Mouse (Mus musculus) WW6 (cell line): ENCODE results near the gene Fgfr2.
A peak's percentile ranks its signal among the peaks of the same experiment; 100 is the strongest.

Source experiments
- DNase-seq: peaks from one replicate; pipeline ENCODE4 v3.0.0-alpha.2; 2013; ENCODE audit warnings: low read depth, low spot score

Gene Fgfr2

GRCm38 (mm10) chr7:131556541-131557271, 1566.4 kb downstream of the Fgfr2 start:
- DNase-seq = no peak

- DNase-seq = no peak
These were observed 1567.0 kb downstream of the Fgfr2 start for GRCm38 (mm10) chr7:131556116-131556515.

- no peak for DNase-seq
These were observed 1567.7 kb downstream of the Fgfr2 start for GRCm38 (mm10) chr7:131555301-131556081.

GRCm38 (mm10) chr7:131554341-131555180, 1568.6 kb downstream of the Fgfr2 start:
- DNase-seq = no peak

- peak; percentile 49 for DNase-seq
These were observed 1569.4 kb downstream of the Fgfr2 start for GRCm38 (mm10) chr7:131553771-131554175.

- DNase-seq = no peak
These were observed 1570.4 kb downstream of the Fgfr2 start for GRCm38 (mm10) chr7:131552781-131553180.

GRCm38 (mm10) chr7:131551931-131552741, 1571.0 kb downstream of the Fgfr2 start:
- no peak for DNase-seq

- no peak for DNase-seq
These were observed 1571.7 kb downstream of the Fgfr2 start for GRCm38 (mm10) chr7:131551471-131551870.

- DNase-seq = no peak
These were observed 1574.7 kb downstream of the Fgfr2 start, which contains the start of gene Hmx2 for GRCm38 (mm10) chr7:131548473-131548872. Gene Hmx2, plus strand, starts transcription at chr7:131548773.

GRCm38 (mm10) chr7:131547481-131547880, 1575.7 kb downstream of the Fgfr2 start:
- DNase-seq = no peak

- DNase-seq = no peak
These were observed 1576.7 kb downstream of the Fgfr2 start for GRCm38 (mm10) chr7:131546423-131546822.

GRCm38 (mm10) chr7:131545701-131546385, 1577.3 kb downstream of the Fgfr2 start:
- DNase-seq = no peak

GRCm38 (mm10) chr7:131544871-131545270, 1578.3 kb downstream of the Fgfr2 start:
- DNase-seq = no peak

GRCm38 (mm10) chr7:131543623-131544481, 1579.3 kb downstream of the Fgfr2 start:
- DNase-seq = no peak

- DNase-seq = no peak
These were observed 1580.1 kb downstream of the Fgfr2 start for GRCm38 (mm10) chr7:131542872-131543622.

- DNase-seq = peak; percentile 53
These were observed 1580.9 kb downstream of the Fgfr2 start, which contains the start of gene Hmx3 for GRCm38 (mm10) chr7:131542115-131542871. Gene Hmx3, plus strand, starts transcription at chr7:131542867.

GRCm38 (mm10) chr7:131541184-131542114, 1581.7 kb downstream of the Fgfr2 start:
- no peak for DNase-seq
